Mouse (Mus musculus) liver, adult (tissue): ENCODE measurements around the gene Gimap5.

Experiments
- GATA4 ChIP-seq: IDR thresholded peaks from 2 replicates; pipeline ENCODE4 v1.6.1; 2014; ENCODE audit warnings: mild to moderate bottlenecking, low read length; ENCODE audit not compliant: insufficient replicate concordance

The Gimap5 gene

GRCm38 (mm10) chr6:48733660-48734059 lies 12.3 kb upstream of the Gimap5 start:
- no peak for TF ChIP-seq GATA4

- TF ChIP-seq GATA4: no peak
Observed at GRCm38 (mm10) chr6:48737053-48737452, 8.9 kb upstream of the Gimap5 start.

GRCm38 (mm10) chr6:48737688-48738087 lies 8.3 kb upstream of the Gimap5 start:
- TF ChIP-seq GATA4: no peak

GRCm38 (mm10) chr6:48738961-48739779 lies 6.8 kb upstream of the Gimap5 start, which contains the start of gene Gimap1:
TSS of gene Gimap1 (plus strand) at chr6:48739054.
- peak; percentile 8; the same call in 1 of the 2 replicates for TF ChIP-seq GATA4

- no peak for TF ChIP-seq GATA4
Observed at GRCm38 (mm10) chr6:48739780-48740055, 6.3 kb upstream of the Gimap5 start.

GRCm38 (mm10) chr6:48740501-48741169 lies 5.4 kb upstream of the Gimap5 start:
- no peak for TF ChIP-seq GATA4

GRCm38 (mm10) chr6:48741273-48741672 lies 4.7 kb upstream of the Gimap5 start:
- TF ChIP-seq GATA4: no peak

- no peak for TF ChIP-seq GATA4
Observed at GRCm38 (mm10) chr6:48741711-48742206, 4.2 kb upstream of the Gimap5 start.

GRCm38 (mm10) chr6:48742422-48743351 lies 3.3 kb upstream of the Gimap5 start:
- no peak for TF ChIP-seq GATA4

- no peak for TF ChIP-seq GATA4
Observed at GRCm38 (mm10) chr6:48745490-48745889, 507 bp upstream of the Gimap5 start.

GRCm38 (mm10) chr6:48747091-48747966 lies 1.3 kb downstream of the Gimap5 start:
- peak; percentile 20; the same call in 1 of the 2 replicates for TF ChIP-seq GATA4

- no peak for TF ChIP-seq GATA4
Observed at GRCm38 (mm10) chr6:48763567-48764270, 17.7 kb downstream of the Gimap5 start.

GRCm38 (mm10) chr6:48764496-48764895 lies 18.5 kb downstream of the Gimap5 start:
- TF ChIP-seq GATA4: no peak
